Mouse (Mus musculus): Measurements from ENCODE around the gene Defb45. TPM values are rescaled to one million over a fixed set of nuclear protein-coding genes. Genes with fewer than 3 reads are reported as not detected.
A peak's percentile ranks its signal among the peaks of the same experiment; 100 is the strongest.

Gene Defb45
- polyA plus RNA-seq, 1 experiment from 2014 or later = not detected

GRCm38 (mm10) chr2:152626774-152627591 lies 27.8 kb upstream of the Defb45 start, which contains the start of gene Rem1:
Rem1 (plus strand) TSS chr2:152626951.
- ATAC-seq (replicated peaks; ENCODE audit: insufficient number of reproducible peaks, insufficient read depth, low FRiP score, low read depth) = peak; percentile 77
- Histone ChIP-seq H3K27me3 (peaks cover 33% of the 10 kb centered on the region), H3K27ac (peak within 1 kb of the TSS; percentile 49), H3K4me2 (peak within 1 kb of the TSS; percentile 85), H3K9me3 (replicated peaks) (no peaks in the 10 kb centered on the region), H3K4me3 (peak within 1 kb of the TSS; percentile 49), H3K36me3 (no peaks in the 10 kb centered on the region), H3K4me1 (replicated peaks) (peaks cover 14% of the 10 kb centered on the region), H3K9ac (peak within 1 kb of the TSS; percentile 58)
- WGBS = 2% methylated on average over 59 of the region's 59 CpGs

- H3K9ac ChIP-seq = no peak overlapping the region
- ATAC-seq (replicated peaks; ENCODE audit: insufficient number of reproducible peaks, insufficient read depth, low FRiP score, low read depth) = no peak
- H3K4me1 ChIP-seq (replicated peaks) = peaks cover 14% of the 10 kb centered on the region
- H3K36me3 ChIP-seq = no peaks in the 10 kb centered on the region
- H3K9me3 ChIP-seq (replicated peaks) = no peaks in the 10 kb centered on the region
- 14% methylated on average over 1 of the region's 1 CpGs for WGBS
- no peak overlapping the region for H3K27ac ChIP-seq
- no peak overlapping the region for H3K4me3 ChIP-seq
- H3K27me3 ChIP-seq = peaks cover 33% of the 10 kb centered on the region
- no peak overlapping the region for H3K4me2 ChIP-seq
These were observed 26.1 kb upstream of the Defb45 start for GRCm38 (mm10) chr2:152625256-152625655.

GRCm38 (mm10) chr2:152624566-152624965 lies 25.4 kb upstream of the Defb45 start:
- H3K4me2 ChIP-seq = no peak overlapping the region
- no peaks in the 10 kb centered on the region for H3K36me3 ChIP-seq
- peaks cover 14% of the 10 kb centered on the region for H3K4me1 ChIP-seq (replicated peaks)
- no peak overlapping the region for H3K4me3 ChIP-seq
- no peak overlapping the region for H3K27ac ChIP-seq
- no peak for ATAC-seq (replicated peaks; ENCODE audit: insufficient number of reproducible peaks, insufficient read depth, low FRiP score, low read depth)
- peaks cover 33% of the 10 kb centered on the region for H3K27me3 ChIP-seq
- no peaks in the 10 kb centered on the region for H3K9me3 ChIP-seq (replicated peaks)
- 91% methylated on average over 2 of the region's 2 CpGs for WGBS
- no peak overlapping the region for H3K9ac ChIP-seq

- Histone ChIP-seq H3K27me3 (peaks cover 27% of the 10 kb centered on the region), H3K36me3 (no peaks in the 10 kb centered on the region), H3K27ac (no peak within 1 kb of the TSS), H3K4me3 (no peak within 1 kb of the TSS), H3K4me1 (replicated peaks) (peaks cover 11% of the 10 kb centered on the region), H3K9me3 (replicated peaks) (no peaks in the 10 kb centered on the region), H3K9ac (no peak within 1 kb of the TSS), H3K4me2 (no peak within 1 kb of the TSS)
- no peak for ATAC-seq (replicated peaks; ENCODE audit: insufficient number of reproducible peaks, insufficient read depth, low FRiP score, low read depth)
- WGBS = 74% methylated on average over 7 of the region's 7 CpGs
These were observed 23.8 kb upstream of the Defb45 start, which contains the start of gene Defb25 for GRCm38 (mm10) chr2:152622953-152623352. Defb25 (minus strand) TSS chr2:152623053.

- H3K36me3 ChIP-seq = no peaks in the 10 kb centered on the region
- no peak overlapping the region for H3K27ac ChIP-seq
- ATAC-seq (replicated peaks; ENCODE audit: insufficient number of reproducible peaks, insufficient read depth, low FRiP score, low read depth) = no peak
- H3K4me1 ChIP-seq (replicated peaks) = peaks cover 9% of the 10 kb centered on the region
- no peak overlapping the region for H3K4me2 ChIP-seq
- H3K9ac ChIP-seq = no peak overlapping the region
- WGBS = 77% methylated on average over 13 of the region's 13 CpGs
- no peaks in the 10 kb centered on the region for H3K9me3 ChIP-seq (replicated peaks)
- peaks cover 25% of the 10 kb centered on the region for H3K27me3 ChIP-seq
- no peak overlapping the region for H3K4me3 ChIP-seq
These were observed 23.0 kb upstream of the Defb45 start for GRCm38 (mm10) chr2:152622151-152622550.

GRCm38 (mm10) chr2:152620367-152621134 lies 21.4 kb upstream of the Defb45 start:
- H3K4me3 ChIP-seq = no peak overlapping the region
- ATAC-seq (replicated peaks; ENCODE audit: insufficient number of reproducible peaks, insufficient read depth, low FRiP score, low read depth) = no peak
- H3K4me2 ChIP-seq = no peak overlapping the region
- peaks cover 10% of the 10 kb centered on the region for H3K27me3 ChIP-seq
- H3K36me3 ChIP-seq = no peaks in the 10 kb centered on the region
- H3K4me1 ChIP-seq (replicated peaks) = no peaks in the 10 kb centered on the region
- WGBS = 64% methylated on average over 9 of the region's 9 CpGs
- H3K9me3 ChIP-seq (replicated peaks) = no peaks in the 10 kb centered on the region
- no peak overlapping the region for H3K27ac ChIP-seq
- H3K9ac ChIP-seq = no peak overlapping the region

GRCm38 (mm10) chr2:152617374-152617773 lies 18.2 kb upstream of the Defb45 start:
- Histone ChIP-seq H3K4me1 (replicated peaks) (no peaks in the 10 kb centered on the region), H3K4me3 (no peak overlapping the region), H3K9me3 (replicated peaks) (no peaks in the 10 kb centered on the region), H3K27ac (no peak overlapping the region), H3K9ac (no peak overlapping the region), H3K36me3 (no peaks in the 10 kb centered on the region), H3K27me3 (no peaks in the 10 kb centered on the region), H3K4me2 (no peak overlapping the region)
- ATAC-seq (replicated peaks; ENCODE audit: insufficient number of reproducible peaks, insufficient read depth, low FRiP score, low read depth) = no peak
- WGBS = 64% methylated on average over 5 of the region's 5 CpGs

GRCm38 (mm10) chr2:152616470-152616869 lies 17.3 kb upstream of the Defb45 start:
- no peaks in the 10 kb centered on the region for H3K9me3 ChIP-seq (replicated peaks)
- H3K4me1 ChIP-seq (replicated peaks) = no peaks in the 10 kb centered on the region
- H3K36me3 ChIP-seq = no peaks in the 10 kb centered on the region
- H3K4me3 ChIP-seq = no peak overlapping the region
- no peak overlapping the region for H3K27ac ChIP-seq
- 39% methylated on average over 6 of the region's 6 CpGs for WGBS
- H3K9ac ChIP-seq = no peak overlapping the region
- H3K4me2 ChIP-seq = no peak overlapping the region
- H3K27me3 ChIP-seq = no peaks in the 10 kb centered on the region
- no peak for ATAC-seq (replicated peaks; ENCODE audit: insufficient number of reproducible peaks, insufficient read depth, low FRiP score, low read depth)

GRCm38 (mm10) chr2:152615563-152615962 lies 16.4 kb upstream of the Defb45 start:
- no peaks in the 10 kb centered on the region for H3K9me3 ChIP-seq (replicated peaks)
- no peak overlapping the region for H3K4me3 ChIP-seq
- no peaks in the 10 kb centered on the region for H3K36me3 ChIP-seq
- 7% methylated on average over 7 of the region's 7 CpGs for WGBS
- no peak overlapping the region for H3K9ac ChIP-seq
- no peaks in the 10 kb centered on the region for H3K4me1 ChIP-seq (replicated peaks)
- no peak overlapping the region for H3K27ac ChIP-seq
- no peaks in the 10 kb centered on the region for H3K27me3 ChIP-seq
- ATAC-seq (replicated peaks; ENCODE audit: insufficient number of reproducible peaks, insufficient read depth, low FRiP score, low read depth) = peak; percentile 66; the same call in 1 of the 2 replicates
- H3K4me2 ChIP-seq = no peak overlapping the region

- Histone ChIP-seq H3K9me3 (replicated peaks) (no peaks in the 10 kb centered on the region), H3K4me1 (replicated peaks) (no peaks in the 10 kb centered on the region), H3K27me3 (no peaks in the 10 kb centered on the region), H3K27ac (no peak overlapping the region), H3K36me3 (no peaks in the 10 kb centered on the region), H3K4me3 (no peak overlapping the region), H3K4me2 (no peak overlapping the region), H3K9ac (no peak overlapping the region)
- 32% methylated on average over 8 of the region's 8 CpGs for WGBS
- no peak for ATAC-seq (replicated peaks; ENCODE audit: insufficient number of reproducible peaks, insufficient read depth, low FRiP score, low read depth)
These were observed 13.0 kb upstream of the Defb45 start for GRCm38 (mm10) chr2:152612193-152612592.

GRCm38 (mm10) chr2:152608719-152609118 lies 9.5 kb upstream of the Defb45 start:
- Histone ChIP-seq H3K4me2 (no peak overlapping the region), H3K27ac (no peak overlapping the region), H3K27me3 (no peaks in the 10 kb centered on the region), H3K4me3 (no peak overlapping the region), H3K4me1 (replicated peaks) (no peaks in the 10 kb centered on the region), H3K36me3 (no peaks in the 10 kb centered on the region), H3K9me3 (replicated peaks) (no peaks in the 10 kb centered on the region), H3K9ac (no peak overlapping the region)
- 86% methylated on average over 1 of the region's 1 CpGs for WGBS
- no peak for ATAC-seq (replicated peaks; ENCODE audit: insufficient number of reproducible peaks, insufficient read depth, low FRiP score, low read depth)

All from heart, embryonic 15.5 days (tissue).